Mouse (Mus musculus) adrenal gland (tissue): ENCODE results near the gene Gm7714.
"Not testable (repeated sequence)": the region's sequence is repeated elsewhere in the genome, so short reads cannot be mapped to it uniquely, and the experiment has no call there.

ENCODE experiments used
- intact Hi-C: fragments of 180-260 bp; cut with DNase I; formaldehyde crosslinking; loops from one replicate; pipeline ENCODE4 v1.15.1; 2025
- long read RNA-seq, 2 experiments: library from polyadenylated mRNA; unstranded; transcript quantifications; one replicate each; pipeline ENCODE4 v2.0.0; 2020; ENCODE audit warnings: borderline replicate concordance in 1 of 2; ENCODE audit not compliant: insufficient replicate concordance in 1 of 2

The Gm7714 gene
- long read RNA-seq, experiment 1: 0 reads
- long read RNA-seq, experiment 2: 0 reads

DNA sequence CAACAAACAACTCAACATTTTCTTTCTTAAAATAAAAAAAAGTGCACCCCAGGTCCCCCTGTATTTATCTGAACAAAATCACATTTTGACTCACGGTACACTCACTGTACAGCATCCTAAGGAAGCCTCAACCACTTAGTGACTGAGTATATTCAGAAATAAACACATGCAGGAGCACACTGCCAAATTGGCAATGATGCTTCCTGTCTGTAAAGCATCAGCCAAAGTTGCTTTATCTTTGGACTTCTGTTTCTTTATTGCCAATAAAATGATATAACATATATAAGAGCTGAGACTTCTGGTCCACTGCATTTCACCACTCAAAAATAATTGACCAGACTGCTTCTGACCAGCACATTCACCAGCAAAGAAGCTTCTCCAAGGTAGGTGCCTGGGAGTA, at the start of gene Gm7714:
TSS of gene Gm7714 (plus strand) at position 301 of the 400 bp plus-strand sequence.
- intact Hi-C loops: no loop called here

- intact Hi-C loops: no loop called here
Measured at GRCm38 (mm10) chr5:88256475-88256874, 12.2 kb upstream of the Gm7714 start.

DNA sequence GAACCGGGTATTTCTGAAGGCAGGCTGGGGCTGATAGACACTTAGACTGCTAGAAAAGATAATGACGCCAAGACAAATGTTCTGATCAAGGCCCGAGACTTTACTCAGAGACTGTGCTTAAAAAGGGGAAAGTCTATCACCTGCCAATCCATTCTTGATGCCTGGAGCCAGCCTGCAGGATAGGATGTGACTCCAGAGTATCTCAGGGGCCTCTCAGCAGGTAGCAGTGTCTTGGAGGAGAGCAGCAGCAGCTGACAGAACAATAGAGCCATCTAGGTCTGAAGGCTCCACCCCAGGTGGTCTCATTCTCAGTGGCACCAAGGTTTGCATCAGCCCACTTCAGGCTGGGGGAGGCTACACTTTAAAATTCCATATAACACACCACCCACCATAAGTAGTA, 42.6 kb downstream of the Gm7714 start:
- intact Hi-C loops: not testable (repeated sequence)

DNA sequence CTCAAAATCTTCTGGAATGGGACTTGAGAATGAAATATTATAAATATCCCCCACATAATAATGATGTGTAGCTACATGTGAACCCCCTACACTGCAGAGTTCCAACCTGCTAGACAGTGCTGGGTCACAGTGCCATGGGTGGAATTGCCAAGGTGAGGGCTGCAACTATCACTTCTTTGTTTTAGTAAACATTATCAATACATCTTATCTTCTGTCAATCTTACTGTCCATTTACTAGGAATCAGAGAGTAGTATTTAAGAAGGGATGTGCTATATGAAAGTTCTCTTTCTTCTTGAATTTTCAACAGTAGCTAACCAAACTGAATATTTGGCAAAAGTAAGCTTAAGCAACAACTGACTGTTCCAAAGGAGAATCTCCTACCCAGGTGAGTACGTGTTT, 48.3 kb downstream of the Gm7714 start, which contains the start of gene Prol1:
TSS of gene Prol1 (plus strand) at position 301 of the 400 bp plus-strand sequence.
- intact Hi-C loops: no loop called here
